Mouse (Mus musculus) bone marrow macrophage, adult 2 months (primary cell): ENCODE results near the gene Neurod1. TPM values are rescaled to one million over a fixed set of nuclear protein-coding genes. Genes with fewer than 3 reads are reported as not detected.

Experiments
- H3K27ac ChIP-seq: 2 replicates; pipeline ENCODE4 v1.5.1; 2012; ENCODE audit warnings: low read depth, low read length; ENCODE audit not compliant: insufficient read depth
- H3K4me1 ChIP-seq: 2 replicates; pipeline ENCODE4 v1.6.1; 2012; ENCODE audit warnings: low read length; ENCODE audit not compliant: control insufficient read depth, insufficient read depth
- H3K4me3 ChIP-seq: 2 replicates; pipeline ENCODE4 v1.5.1; 2012; ENCODE audit warnings: mild to moderate bottlenecking, low read length, moderate library complexity; ENCODE audit not compliant: insufficient read depth
- CTCF ChIP-seq: IDR thresholded peaks from 2 replicates; pipeline ENCODE4 v1.5.1; 2012; ENCODE audit warnings: low read depth, mild to moderate bottlenecking, low read length, moderate library complexity
- POLR2A ChIP-seq: IDR thresholded peaks from 2 replicates; pipeline ENCODE4 v1.6.1; 2012; ENCODE audit warnings: mild to moderate bottlenecking, low read depth, low read length, borderline replicate concordance
- polyA plus RNA-seq: library from polyadenylated mRNA; stranded (reverse); fragments of >200 nt; gene quantifications from 2 replicates; pipeline ENCODE4 v1.2.4, GENCODE M21; 2012; ENCODE audit not compliant: missing spikeins, insufficient read depth, insufficient read length

The Neurod1 gene
- polyA plus RNA-seq, 1 experiment = not detected

DNA sequence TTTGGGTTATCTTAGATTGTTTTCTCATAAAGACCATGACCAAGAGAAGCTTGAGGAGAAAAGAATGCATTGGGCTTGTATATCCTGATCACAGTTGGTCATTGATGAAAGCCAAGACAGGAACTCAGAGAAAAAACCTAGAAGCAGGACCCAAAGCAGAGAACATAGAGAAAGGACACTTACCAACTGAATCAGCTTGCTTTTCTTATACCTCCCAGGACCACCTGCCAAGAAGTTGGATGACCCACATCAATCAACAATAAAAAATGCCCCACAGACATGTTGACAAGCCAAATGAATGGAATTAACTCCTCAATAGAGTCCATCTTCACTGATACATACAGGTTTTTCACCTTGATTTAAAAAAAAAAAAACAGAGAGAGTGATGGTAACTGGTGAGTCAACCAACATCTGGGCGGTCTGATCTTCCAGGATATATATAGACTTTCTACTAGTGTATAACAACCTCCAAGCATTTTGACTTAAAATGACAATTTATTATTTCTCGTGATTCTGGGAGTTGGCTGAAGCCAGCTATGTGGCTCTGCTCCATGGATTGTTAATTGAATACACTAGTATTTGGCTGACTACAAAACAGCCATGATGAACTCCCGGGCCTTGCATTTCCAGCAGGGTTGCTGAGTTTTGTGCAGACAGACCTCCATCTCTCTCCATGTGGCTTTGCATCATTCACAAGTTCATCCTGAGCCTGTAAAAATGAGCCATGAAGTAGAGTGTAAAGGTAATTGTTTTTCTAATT, 12.5 kb downstream of the Neurod1 start:
- H3K27ac ChIP-seq = no peak overlapping the region
- no peak for TF ChIP-seq POLR2A
- no peak for TF ChIP-seq CTCF
- no peak overlapping the region for H3K4me3 ChIP-seq
- H3K4me1 ChIP-seq = peaks cover 3% of the 10 kb centered on the region

DNA sequence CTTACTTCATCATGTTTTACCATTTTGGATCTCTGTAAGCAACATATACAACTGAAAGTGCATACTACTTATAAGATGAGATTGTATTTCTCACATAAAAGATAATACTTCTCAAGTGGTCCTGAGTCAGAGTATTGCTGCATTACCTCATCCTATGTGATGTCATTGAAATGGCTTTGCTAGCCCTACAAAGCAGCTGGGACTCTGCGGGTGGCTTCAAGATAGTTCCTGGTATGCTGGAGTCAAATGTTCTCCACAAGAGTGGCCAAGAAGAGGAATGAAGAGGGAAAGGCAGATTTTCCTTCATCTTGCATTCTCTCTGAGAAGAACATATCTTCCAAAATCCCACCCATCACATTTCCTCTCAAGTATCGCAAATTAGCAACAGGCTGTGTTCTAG, 13.2 kb downstream of the Neurod1 start:
- Histone ChIP-seq H3K4me1 (peaks cover 3% of the 10 kb centered on the region), H3K27ac (no peak overlapping the region), H3K4me3 (no peak overlapping the region)
- TF ChIP-seq CTCF (no peak), POLR2A (no peak)

DNA sequence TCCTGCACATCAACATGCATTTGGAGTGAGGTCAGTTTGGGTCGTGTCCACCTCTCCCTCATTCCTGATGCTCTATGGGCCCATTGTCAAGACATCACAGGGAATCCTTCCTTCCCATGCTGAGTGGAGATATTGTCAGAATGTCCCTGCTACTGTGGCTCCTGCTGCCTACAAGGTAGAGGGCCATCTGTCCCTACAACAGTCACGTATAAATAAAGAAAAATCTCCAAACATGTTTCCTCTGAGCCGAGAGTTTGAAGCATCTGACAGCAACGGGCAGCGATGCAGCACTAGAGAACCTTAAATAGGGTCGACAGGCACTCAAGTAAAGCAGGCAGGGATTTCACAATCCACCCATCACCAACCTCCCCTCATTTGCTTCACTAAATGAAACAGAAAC, 13.6 kb downstream of the Neurod1 start:
- H3K27ac ChIP-seq = no peak overlapping the region
- H3K4me3 ChIP-seq = no peak overlapping the region
- TF ChIP-seq POLR2A (no peak), CTCF (no peak)
- peaks cover 3% of the 10 kb centered on the region for H3K4me1 ChIP-seq

DNA sequence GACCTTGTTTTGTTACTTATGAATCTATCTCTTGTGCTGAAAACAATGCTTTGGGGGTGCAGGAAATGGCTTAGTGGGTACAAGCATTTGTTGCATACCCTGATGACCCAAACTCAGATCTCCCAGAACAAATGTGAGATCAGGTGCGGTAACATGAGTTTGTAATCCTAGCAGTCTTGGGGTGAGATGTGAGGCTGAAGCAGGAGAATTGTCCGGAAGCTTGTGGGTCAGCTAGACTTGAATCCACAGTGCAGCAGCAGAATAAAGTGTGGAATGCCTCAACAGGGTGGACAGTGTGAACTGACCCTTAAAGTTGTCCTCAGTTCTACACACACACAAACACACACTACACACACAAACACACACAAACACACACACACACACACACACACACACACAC, 14.3 kb downstream of the Neurod1 start:
- peaks cover 3% of the 10 kb centered on the region for H3K4me1 ChIP-seq
- H3K4me3 ChIP-seq = no peak overlapping the region
- TF ChIP-seq CTCF (no peak), POLR2A (no peak)
- H3K27ac ChIP-seq = no peak overlapping the region

DNA sequence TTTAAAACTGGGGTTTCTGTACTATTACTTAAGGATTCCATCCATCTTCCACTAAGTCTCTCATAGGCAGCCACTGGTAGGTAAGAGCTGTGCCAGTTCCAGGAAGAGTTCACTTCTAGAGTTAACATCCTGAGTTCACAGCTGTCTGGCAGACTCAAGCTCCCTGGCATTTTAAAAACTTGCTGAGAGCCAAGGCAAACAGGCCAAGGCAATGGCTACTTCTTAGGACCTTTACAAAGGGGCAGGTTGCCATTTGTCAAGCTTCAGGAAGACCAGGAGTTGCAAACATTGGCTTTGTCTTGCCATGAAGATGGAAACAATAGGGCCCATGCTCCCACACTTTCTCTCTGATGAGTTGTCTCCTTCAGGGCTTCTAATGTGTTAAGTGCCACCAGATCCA, 26.5 kb downstream of the Neurod1 start:
- Histone ChIP-seq H3K4me3 (no peak overlapping the region), H3K4me1 (peaks cover 3% of the 10 kb centered on the region; the same call in 1 of the 2 replicates), H3K27ac (no peak overlapping the region)
- TF ChIP-seq CTCF (no peak), POLR2A (no peak)

DNA sequence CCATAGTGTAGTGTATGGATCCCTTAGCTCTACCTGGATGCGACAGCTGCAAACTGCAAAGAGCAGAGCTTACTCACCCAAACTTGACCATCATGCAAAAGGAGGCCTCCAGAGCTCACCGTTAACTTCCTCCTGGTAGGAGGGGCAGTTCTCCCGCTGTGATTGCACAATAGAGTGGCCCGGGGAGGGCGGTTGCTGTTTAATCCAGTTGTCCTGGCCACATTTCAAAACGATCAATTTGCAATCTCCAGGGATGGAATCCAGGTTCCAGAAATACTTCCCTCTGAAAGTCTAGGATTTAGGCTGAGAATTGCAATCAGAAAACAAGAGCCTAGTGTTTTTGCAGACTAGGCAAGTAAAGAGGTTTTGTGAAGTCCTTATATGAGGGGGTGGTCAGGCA, 26.9 kb downstream of the Neurod1 start:
- Histone ChIP-seq H3K27ac (no peak overlapping the region), H3K4me3 (no peak overlapping the region), H3K4me1 (peaks cover 3% of the 10 kb centered on the region; the same call in 1 of the 2 replicates)
- TF ChIP-seq CTCF = no peak
- no peak for TF ChIP-seq POLR2A

DNA sequence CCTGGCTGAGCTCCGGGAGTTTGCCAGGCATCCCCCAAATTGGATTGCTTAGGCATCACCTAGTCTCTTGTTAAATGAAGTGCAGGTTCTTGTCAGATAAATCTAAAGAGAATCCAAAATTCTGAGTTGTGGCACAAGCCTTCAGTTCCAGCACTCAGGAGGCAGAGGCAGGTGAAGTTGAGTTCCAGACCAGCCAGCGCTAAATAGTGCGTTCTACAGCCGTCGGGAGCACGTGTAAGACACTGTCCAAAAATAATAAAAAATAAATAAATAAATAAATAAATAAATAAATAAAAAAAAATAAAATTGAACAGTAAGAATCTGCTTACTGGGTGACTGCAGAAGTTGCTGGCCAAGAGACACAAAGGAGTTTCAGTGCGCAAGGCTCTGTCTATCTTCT, 27.4 kb downstream of the Neurod1 start:
- peak overlapping the region; percentile 71 for H3K4me3 ChIP-seq

DNA sequence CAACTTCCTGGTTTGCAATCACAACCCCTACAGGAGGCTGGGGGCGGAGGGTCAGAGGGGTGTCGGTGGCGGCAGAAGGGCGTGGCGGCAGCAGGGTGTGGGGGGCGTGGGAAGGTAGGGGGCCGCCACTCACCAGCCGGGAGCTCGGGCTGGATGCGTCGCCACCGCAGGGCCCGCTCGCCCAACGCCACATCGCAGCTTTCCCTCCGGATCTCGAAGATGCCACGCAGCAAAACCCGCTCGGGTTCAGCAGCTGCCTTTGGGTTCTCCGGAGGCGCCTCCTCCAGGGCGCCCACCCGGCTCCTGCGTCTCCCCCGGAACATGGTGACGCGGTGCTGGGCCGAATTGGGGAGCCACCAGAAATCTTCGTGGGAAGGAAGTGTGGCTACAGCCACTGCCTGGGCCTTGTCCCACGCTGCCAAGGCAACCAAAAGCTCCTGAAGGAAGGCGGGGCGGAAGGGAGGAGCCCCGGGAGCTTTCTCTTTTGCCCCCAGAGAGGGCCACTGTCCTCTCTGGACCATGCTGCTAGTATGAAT, 27.9 kb downstream of the Neurod1 start:
- H3K27ac ChIP-seq = no peak overlapping the region
- H3K4me1 ChIP-seq = peaks cover 3% of the 10 kb centered on the region; the same call in 1 of the 2 replicates
- no peak for TF ChIP-seq CTCF
- no peak for TF ChIP-seq POLR2A
- H3K4me3 ChIP-seq = peak overlapping the region; percentile 71

More for the DNA sequence above, 27.4 kb downstream of the Neurod1 start:
- peaks cover 3% of the 10 kb centered on the region; the same call in 1 of the 2 replicates for H3K4me1 ChIP-seq
- no peak overlapping the region for H3K27ac ChIP-seq
- TF ChIP-seq CTCF = no peak
- TF ChIP-seq POLR2A = no peak

DNA sequence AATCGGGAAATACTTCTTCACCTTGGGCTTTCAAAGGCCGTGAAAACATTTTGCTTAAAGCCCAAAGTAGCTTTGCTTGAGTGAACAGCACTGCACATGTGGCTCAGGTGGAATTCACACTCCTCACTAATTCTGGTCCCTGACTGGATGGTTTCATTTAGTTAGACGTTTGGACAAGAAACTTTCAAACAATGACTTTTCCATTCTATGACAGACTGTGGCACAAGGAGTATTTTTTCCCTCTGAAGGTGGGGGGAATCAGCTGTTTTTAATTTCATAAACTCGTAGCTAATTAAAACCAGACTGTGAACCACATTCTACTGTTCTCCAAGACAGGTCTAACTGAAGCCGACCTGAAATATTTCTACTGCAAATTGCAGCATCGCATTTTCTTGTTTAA, 28.5 kb downstream of the Neurod1 start:
- no peak overlapping the region for H3K27ac ChIP-seq
- no peak overlapping the region for H3K4me3 ChIP-seq
- TF ChIP-seq POLR2A (no peak), CTCF (no peak)
- peaks cover 3% of the 10 kb centered on the region; the same call in 1 of the 2 replicates for H3K4me1 ChIP-seq

DNA sequence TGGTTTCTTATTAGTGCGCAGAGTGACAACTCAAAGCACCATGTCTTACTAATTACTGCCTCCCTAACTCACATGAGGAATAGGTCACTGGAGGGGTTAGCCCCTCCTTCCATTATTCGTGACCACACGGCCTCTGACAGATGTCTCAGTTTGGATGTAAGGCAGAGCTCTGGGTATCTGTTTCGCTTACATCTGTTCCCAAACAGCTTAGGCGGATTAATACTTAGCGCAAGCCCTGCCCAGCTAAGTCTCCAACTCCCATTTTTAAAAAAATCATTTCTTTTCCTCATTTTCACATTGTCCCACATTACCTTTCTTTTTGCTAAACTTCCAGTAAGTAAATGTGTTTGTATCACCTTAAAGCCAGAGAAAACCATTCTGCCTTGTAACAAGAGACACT, 34.9 kb downstream of the Neurod1 start:
- TF ChIP-seq CTCF = no peak
- TF ChIP-seq POLR2A = no peak
- Histone ChIP-seq H3K4me3 (no peak overlapping the region), H3K4me1 (no peaks in the 10 kb centered on the region), H3K27ac (no peak overlapping the region)
